Mouse (Mus musculus) heart, postnatal 25 days (tissue): Measurements from ENCODE around the gene Txndc15. TPM values are rescaled to one million over a fixed set of nuclear protein-coding genes. Genes with fewer than 3 reads are reported as not detected.

Source experiments
- DNase-seq: peaks from one replicate; pipeline ENCODE4 v3.0.0; 2022; ENCODE audit warnings: low spot score
- intact Hi-C: fragments of 180-260 bp; cut with DNase I; formaldehyde crosslinking; loops from one replicate; pipeline ENCODE4 v1.15.1; 2025
- total RNA-seq, 2 experiments: library from RNA; stranded (reverse); gene quantifications; 2 replicates each; pipeline ENCODE4 v1.2.3; 2021

Gene Txndc15
- total RNA-seq, 2 experiments from 2014 or later: 38.0 to 38.2 TPM

GRCm38 (mm10) chr13:55727120-55727838 lies 12.8 kb downstream of the Txndc15 start, which contains the start of gene Pcbd2:
Pcbd2 (plus strand) TSS chr13:55727368.
- peak; percentile 78 for DNase-seq
- intact Hi-C loops: loop anchor here (5.0 to 10.0 kb wide), 2 partner anchors 35 to 238 kb away; partner anchors contain the start of gene B230219D22Rik

- peak; percentile 29 for DNase-seq
- intact Hi-C loops: loop anchor here (1.0 to 10.0 kb wide), 5 partner anchors 13 to 237 kb away; partner anchors contain the start of genes B230219D22Rik and Txndc15
Observed at GRCm38 (mm10) chr13:55727839-55728238, 13.4 kb downstream of the Txndc15 start.

GRCm38 (mm10) chr13:55730716-55731115 lies 16.3 kb downstream of the Txndc15 start:
- intact Hi-C loops: no loop called here
- no peak for DNase-seq

- intact Hi-C loops: no loop called here
- DNase-seq: no peak
Observed at GRCm38 (mm10) chr13:55732121-55732520, 17.7 kb downstream of the Txndc15 start.

- intact Hi-C loops: no loop called here
Observed at GRCm38 (mm10) chr13:55733628-55734502, 19.4 kb downstream of the Txndc15 start.

GRCm38 (mm10) chr13:55737885-55738284 lies 23.4 kb downstream of the Txndc15 start:
- intact Hi-C loops: no loop called here
- no peak for DNase-seq

More at GRCm38 (mm10) chr13:55733628-55734502, 19.4 kb downstream of the Txndc15 start:
- no peak for DNase-seq

- DNase-seq: no peak
- intact Hi-C loops: no loop called here
Observed at GRCm38 (mm10) chr13:55742306-55742705, 27.9 kb downstream of the Txndc15 start.

- intact Hi-C loops: no loop called here
- no peak for DNase-seq
Observed at GRCm38 (mm10) chr13:55754380-55754779, 39.9 kb downstream of the Txndc15 start.

- intact Hi-C loops: no loop called here
- no peak for DNase-seq
Observed at GRCm38 (mm10) chr13:55756789-55757188, 42.3 kb downstream of the Txndc15 start.

- intact Hi-C loops: no loop called here
- no peak for DNase-seq
Observed at GRCm38 (mm10) chr13:55757645-55758044, 43.2 kb downstream of the Txndc15 start.

GRCm38 (mm10) chr13:55760576-55760975 lies 46.1 kb downstream of the Txndc15 start:
- intact Hi-C loops: no loop called here
- DNase-seq: no peak

- no peak for DNase-seq
- intact Hi-C loops: no loop called here
Observed at GRCm38 (mm10) chr13:55761486-55761885, 47.0 kb downstream of the Txndc15 start.

GRCm38 (mm10) chr13:55774352-55774751 lies 59.9 kb downstream of the Txndc15 start:
- intact Hi-C loops: no loop called here
- no peak for DNase-seq

GRCm38 (mm10) chr13:55775056-55775455 lies 60.6 kb downstream of the Txndc15 start:
- DNase-seq: no peak
- intact Hi-C loops: no loop called here

Other genes with a start within 250 kb of the Txndc15 start
- gene Dbn1, start 226.5 kb upstream of the Txndc15 start, total RNA-seq: 10 to 100 TPM; 10.6 to 10.8 TPM
- 10 to 100 TPM; 65.2 to 67.7 TPM for gene Pdlim7, start 201.0 kb upstream of the Txndc15 start, total RNA-seq
- 1 to 10 TPM; 2.2 to 2.3 TPM for gene Dok3, start 185.4 kb upstream of the Txndc15 start, total RNA-seq
- gene Ddx41, start 178.0 kb upstream of the Txndc15 start, total RNA-seq: 10 to 100 TPM; 13.1 to 13.2 TPM
- gene Fam193b, start 143.5 kb upstream of the Txndc15 start, total RNA-seq: 10 to 100 TPM; 18.3 to 19.0 TPM
- gene Tmed9, start 140.9 kb upstream of the Txndc15 start, total RNA-seq: 10 to 100 TPM; 86.3 to 94.2 TPM
- 10 to 100 TPM in 1 of 2 experiments, 1 to 10 TPM in 1; 9.6 to 10.4 TPM for gene B4galt7, start 114.8 kb upstream of the Txndc15 start, total RNA-seq
- gene Caml, start 91.6 kb upstream of the Txndc15 start, total RNA-seq: 10 to 100 TPM; 11.5 to 12.1 TPM
- 10 to 100 TPM; 18.9 to 23.5 TPM for gene Ddx46, start 79.6 kb upstream of the Txndc15 start, total RNA-seq
- 10 to 100 TPM; 41.1 to 44.9 TPM for gene B230219D22Rik, start 21.5 kb upstream of the Txndc15 start, total RNA-seq
- 10 to 100 TPM; 38.2 to 42.5 TPM for gene Pcbd2, start 12.7 kb downstream of the Txndc15 start, total RNA-seq
- not detected for gene Catsper3, start 69.9 kb downstream of the Txndc15 start, total RNA-seq
- not detected for gene Pitx1, start 121.5 kb downstream of the Txndc15 start, total RNA-seq